Mouse (Mus musculus): ENCODE measurements around the gene Cyfip2.
"Not testable (repeated sequence)": the region's sequence is repeated elsewhere in the genome, so short reads cannot be mapped to it uniquely, and the experiment has no call there.

Gene Cyfip2

GRCm38 (mm10) chr11:46230184-46230583, 82.5 kb downstream of the Cyfip2 start:
- no peak for DNase-seq

- no peak for DNase-seq
Measured at GRCm38 (mm10) chr11:46225345-46225744, 87.3 kb downstream of the Cyfip2 start.

- no peak for DNase-seq
Measured at GRCm38 (mm10) chr11:46223575-46223974, 89.1 kb downstream of the Cyfip2 start.

GRCm38 (mm10) chr11:46220211-46220610, 92.4 kb downstream of the Cyfip2 start:
- DNase-seq = no peak

GRCm38 (mm10) chr11:46219380-46219779, 93.3 kb downstream of the Cyfip2 start:
- DNase-seq = no peak

- no peak for DNase-seq
Measured at GRCm38 (mm10) chr11:46218584-46218983, 94.1 kb downstream of the Cyfip2 start.

GRCm38 (mm10) chr11:46217686-46218085, 95.0 kb downstream of the Cyfip2 start:
- no peak for DNase-seq

- DNase-seq = peak; percentile 54
Measured at GRCm38 (mm10) chr11:46216669-46217068, 96.0 kb downstream of the Cyfip2 start.

- DNase-seq = peak; percentile 53
Measured at GRCm38 (mm10) chr11:46215354-46215753, 97.3 kb downstream of the Cyfip2 start.

GRCm38 (mm10) chr11:46214368-46215230, 98.1 kb downstream of the Cyfip2 start:
- DNase-seq = no peak

GRCm38 (mm10) chr11:46213844-46214243, 98.8 kb downstream of the Cyfip2 start:
- DNase-seq = no peak

GRCm38 (mm10) chr11:46211858-46212257, 100.8 kb downstream of the Cyfip2 start:
- DNase-seq = no peak

GRCm38 (mm10) chr11:46209884-46210283, 102.8 kb downstream of the Cyfip2 start:
- DNase-seq = peak; percentile 33

- no peak for DNase-seq
Measured at GRCm38 (mm10) chr11:46205639-46206409, 106.8 kb downstream of the Cyfip2 start.

GRCm38 (mm10) chr11:46204841-46205240, 107.8 kb downstream of the Cyfip2 start:
- peak; percentile 41 for DNase-seq

GRCm38 (mm10) chr11:46202547-46202887, 110.1 kb downstream of the Cyfip2 start:
- no peak for DNase-seq

- no peak for DNase-seq
Measured at GRCm38 (mm10) chr11:46201636-46202546, 110.8 kb downstream of the Cyfip2 start.

GRCm38 (mm10) chr11:46200664-46201063, 112.0 kb downstream of the Cyfip2 start:
- no peak for DNase-seq

- DNase-seq = no peak
Measured at GRCm38 (mm10) chr11:46194175-46194574, 118.5 kb downstream of the Cyfip2 start.

- DNase-seq = no peak
Measured at GRCm38 (mm10) chr11:46188283-46188682, 124.4 kb downstream of the Cyfip2 start.

GRCm38 (mm10) chr11:46185486-46185885, 127.2 kb downstream of the Cyfip2 start:
- no peak for DNase-seq

- DNase-seq = no peak
Measured at GRCm38 (mm10) chr11:46184946-46185345, 127.7 kb downstream of the Cyfip2 start.

GRCm38 (mm10) chr11:46182031-46182430, 130.6 kb downstream of the Cyfip2 start:
- DNase-seq = not testable (repeated sequence)

All from kidney, adult 18-20 months (tissue).